In the genomic region with DNA sequence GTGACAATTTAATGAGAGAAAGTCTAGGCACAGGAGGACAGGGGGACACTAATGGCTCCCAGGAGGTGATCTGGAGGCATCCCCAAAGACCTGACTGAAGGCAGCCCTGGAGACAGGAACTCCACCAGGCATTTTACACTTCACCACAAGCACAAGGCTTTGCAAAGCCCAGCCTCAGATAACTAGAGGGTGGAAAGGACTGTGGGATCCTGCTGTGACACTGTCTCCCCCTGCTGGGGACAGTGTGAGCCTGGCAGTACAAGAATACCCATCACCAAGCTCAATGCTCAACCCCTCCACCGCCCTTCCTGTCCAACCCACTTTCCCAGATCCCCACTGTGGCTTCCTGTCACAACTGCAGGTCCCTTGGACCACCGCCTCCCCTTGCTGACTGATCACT, we compare ENCODE assay signal across 8 mouse cellular contexts.
DNase-seq lines count a peak whose midpoint lies in the region; ATAC-seq and TF ChIP-seq lines count a peak whose summit lies in the region.

No protein-coding gene starts in this region.

- H3K4me2 ChIP-seq in lung, embryonic 14.5 days, result no peak overlapping the region
- H3K4me2 ChIP-seq in forebrain, embryonic 13.5 days, result no peak overlapping the region
- H3K4me2 ChIP-seq in kidney, postnatal 0 days (ENCODE audit: low read length), result no peak overlapping the region
- no peak overlapping the region for H3K4me2 ChIP-seq in liver, embryonic 14.5 days (ENCODE audit: low read depth)

- H3K4me1 ChIP-seq in lung, embryonic 14.5 days (ENCODE audit: insufficient read depth), result no peaks in the 10 kb centered on the region
- H3K4me1 ChIP-seq in forebrain, embryonic 13.5 days, result peaks cover 43% of the 10 kb centered on the region
- no peaks in the 10 kb centered on the region for H3K4me1 ChIP-seq in kidney, postnatal 0 days (replicated peaks; ENCODE audit: insufficient read depth, low read length)
- H3K4me1 ChIP-seq in liver, embryonic 14.5 days (replicated peaks; ENCODE audit: control insufficient read depth in 2 of 2, insufficient read depth in 2 of 2, low read length in 1 of 2), result no peaks in the 10 kb centered on the region

- no peaks in the 10 kb centered on the region for H3K27me3 ChIP-seq in lung, embryonic 14.5 days (ENCODE audit: insufficient read depth, low read length)
- peaks cover 43% of the 10 kb centered on the region for H3K27me3 ChIP-seq in forebrain, embryonic 13.5 days
- no peaks in the 10 kb centered on the region; the same call in 1 of the 2 replicates for H3K27me3 ChIP-seq in kidney, postnatal 0 days (ENCODE audit: insufficient read depth, low read length)
- H3K27me3 ChIP-seq in liver, embryonic 14.5 days (ENCODE audit: control insufficient read depth, insufficient read depth, low read length), result no peaks in the 10 kb centered on the region

- peak; percentile 54 for DNase-seq in lung, embryonic 14.5 days
- DNase-seq in lung, postnatal 25 days (ENCODE audit: low spot score), result no peak
- peak; percentile 50 for DNase-seq in brain, embryonic 18.5 days (ENCODE audit: low read depth, low spot score)
- peak; percentile 54 for DNase-seq in kidney, postnatal 0 days (ENCODE audit: low spot score)
- no peak for DNase-seq in liver, embryonic 14.5 days (ENCODE audit: low read depth in 3 of 3, low spot score in 3 of 3)
- peak; percentile 39 to 50 for DNase-seq in right cerebral cortex, postnatal 36 days (ENCODE audit: low spot score in 2 of 2)
- DNase-seq in c-Kit-positive CD71-positive TER-119-positive erythroid progenitor cells, embryonic 14.5 days (ENCODE audit: low spot score), result no peak

- 37% methylated on average over 2 of the region's 2 CpGs for WGBS in lung, embryonic 14.5 days
- WGBS in forebrain, embryonic 13.5 days, result 35% methylated on average over 2 of the region's 2 CpGs
- 32% methylated on average over 2 of the region's 2 CpGs for WGBS in kidney, postnatal 0 days
- WGBS in liver, embryonic 14.5 days (ENCODE audit: insufficient replicate concordance), result 3% methylated on average over 2 of the region's 2 CpGs

- ATAC-seq in lung, embryonic 14.5 days (ENCODE audit: insufficient read depth), result no peak
- peak; percentile 80 for ATAC-seq in forebrain, embryonic 13.5 days
- ATAC-seq in kidney, postnatal 0 days (replicated peaks; ENCODE audit: low FRiP score, low read depth), result no peak
- no peak for ATAC-seq in liver, embryonic 14.5 days (ENCODE audit: insufficient read depth)

- H3K9ac ChIP-seq in lung, embryonic 14.5 days, result no peak overlapping the region
- H3K9ac ChIP-seq in forebrain, embryonic 13.5 days, result no peak overlapping the region
- H3K9ac ChIP-seq in kidney, postnatal 0 days (ENCODE audit: low read depth, low read length), result no peak overlapping the region
- H3K9ac ChIP-seq in liver, embryonic 14.5 days (replicated peaks), result no peak overlapping the region

- peak; percentile 72 for TF ChIP-seq CTCF in lung, embryonic 14.5 days (IDR thresholded peaks at IDR 0.05; ENCODE audit: low read depth)
- peak; percentile 71 for TF ChIP-seq CTCF in kidney, postnatal 0 days (IDR thresholded peaks at IDR 0.05; ENCODE audit: low read depth)
- TF ChIP-seq CTCF in liver, embryonic 14.5 days (IDR thresholded peaks at IDR 0.05; ENCODE audit: low read depth), result peak; percentile 60

- H3K4me3 ChIP-seq in lung, embryonic 14.5 days (ENCODE audit: low read depth, low read length), result no peak overlapping the region
- H3K4me3 ChIP-seq in forebrain, embryonic 13.5 days, result no peak overlapping the region
- H3K4me3 ChIP-seq in kidney, postnatal 0 days (replicated peaks; ENCODE audit: low read depth, low read length), result no peak overlapping the region
- H3K4me3 ChIP-seq in liver, embryonic 14.5 days (ENCODE audit: insufficient read depth in 1 of 2, low read depth in 2 of 2, low read length in 2 of 2), result no peak overlapping the region

- H3K9me3 ChIP-seq in lung, embryonic 14.5 days (ENCODE audit: low read depth, low read length), result no peaks in the 10 kb centered on the region
- H3K9me3 ChIP-seq in forebrain, embryonic 13.5 days (replicated peaks), result no peaks in the 10 kb centered on the region
- H3K9me3 ChIP-seq in kidney, postnatal 0 days (replicated peaks; ENCODE audit: low read length), result no peaks in the 10 kb centered on the region
- no peaks in the 10 kb centered on the region for H3K9me3 ChIP-seq in liver, embryonic 14.5 days (ENCODE audit: control insufficient read depth, low read length)

- no peak overlapping the region for H3K27ac ChIP-seq in lung, embryonic 14.5 days (ENCODE audit: low read depth)
- H3K27ac ChIP-seq in forebrain, embryonic 13.5 days, result peak overlapping the region; percentile 6; the same call in 1 of the 2 replicates
- no peak overlapping the region for H3K27ac ChIP-seq in kidney, postnatal 0 days
- H3K27ac ChIP-seq in liver, embryonic 14.5 days, result no peak overlapping the region

- no peaks in the 10 kb centered on the region for H3K36me3 ChIP-seq in lung, embryonic 14.5 days (ENCODE audit: insufficient read depth)
- no peaks in the 10 kb centered on the region for H3K36me3 ChIP-seq in forebrain, embryonic 13.5 days (ENCODE audit: poor library complexity, severe bottlenecking)
- H3K36me3 ChIP-seq in kidney, postnatal 0 days (ENCODE audit: insufficient read depth, low read length), result no peaks in the 10 kb centered on the region
- no peaks in the 10 kb centered on the region for H3K36me3 ChIP-seq in liver, embryonic 14.5 days (replicated peaks; ENCODE audit: control insufficient read depth, insufficient read depth, low read depth)

- no peak for TF ChIP-seq EP300 in liver, embryonic 14.5 days (IDR thresholded peaks at IDR 0.05; ENCODE audit: low read depth)

Comparison
In these comparisons a context has a peak if more than half of its experiments do, and no peak if none do; other contexts are left out.
1. DNase-seq: peak in lung, embryonic 14.5 days (single experiment), brain, embryonic 18.5 days (single experiment), kidney, postnatal 0 days (single experiment) and right cerebral cortex, postnatal 36 days (2 of 2); none in lung, postnatal 25 days (single experiment), liver, embryonic 14.5 days (0 of 3) and c-Kit-positive CD71-positive TER-119-positive erythroid progenitor cells, embryonic 14.5 days (single experiment).
2. Peak in every context shown above with its lines, with median percentiles within 50 percentile points of each other: CTCF ChIP-seq.